Mouse (Mus musculus) stomach, postnatal 0 days (tissue): ENCODE results near the gene Mpl.

ENCODE experiments used
- CTCF ChIP-seq: IDR thresholded peaks from 2 replicates; pipeline ENCODE4 v1.5.1; 2016; ENCODE audit warnings: antibody characterized with exemption, low read depth, mild to moderate bottlenecking, moderate library complexity
- EP300 ChIP-seq: optimal IDR thresholded peaks from 2 replicates; pipeline ENCODE3; 2016; ENCODE audit warnings: antibody characterized with exemption

DNA sequence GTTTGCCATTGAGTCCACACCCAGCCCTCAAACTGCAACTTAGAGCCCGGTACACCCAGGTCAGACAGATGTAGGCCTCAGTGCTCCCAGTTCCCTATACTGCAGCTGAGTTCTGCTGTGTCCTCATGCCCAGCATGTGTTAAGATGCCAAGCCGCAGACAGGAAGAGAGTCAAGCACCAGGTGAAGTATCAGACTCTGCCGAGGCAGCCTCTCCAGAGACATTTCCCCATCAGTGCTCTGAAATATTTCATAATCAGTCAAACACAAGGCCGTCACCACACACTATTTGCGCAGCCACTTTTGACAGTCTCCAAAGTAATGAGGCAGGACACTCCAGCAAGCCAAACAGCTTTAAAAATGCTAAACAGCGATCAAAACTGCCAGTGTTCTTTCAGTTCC, 58.9 kb downstream of the Mpl start:
- TF ChIP-seq CTCF (no peak), EP300 (no peak)
